20 mouse cellular contexts compared by ENCODE assay signal in genomic region chr2:128796463-128796862, GRCm38 (mm10). TPM values are rescaled to one million over a fixed set of nuclear protein-coding genes. Genes with fewer than 3 reads are reported as not detected.
DNase-seq lines count a peak whose midpoint lies in the region; ATAC-seq and TF ChIP-seq lines count a peak whose summit lies in the region.
"Had no signal": no experiment of that assay in that cellular context is flagged by ENCODE, and none has a peak within 500 bp of the region (broad histone marks: within the 10 kb centered on the region; RNA-seq: fewer than 3 reads in every experiment).

No protein-coding gene starts in this region.

- no peak overlapping the region for H3K27ac ChIP-seq in hindbrain, embryonic 12.5 days
- no peak overlapping the region for H3K27ac ChIP-seq in kidney, adult 2 months (ENCODE audit: insufficient read depth, low read depth, low read length)
- H3K27ac ChIP-seq: hindbrain, embryonic 13.5 days; limb, embryonic 15.5 days; midbrain, embryonic 10.5 days had no signal

- H3K4me1 ChIP-seq in hindbrain, embryonic 12.5 days, result no peaks in the 10 kb centered on the region
- no peaks in the 10 kb centered on the region for H3K4me1 ChIP-seq in kidney, adult 2 months (ENCODE audit: control insufficient read depth, insufficient read depth, low read length)
- H3K4me1 ChIP-seq: hindbrain, embryonic 13.5 days; limb, embryonic 15.5 days; midbrain, embryonic 10.5 days had no signal

- DNase-seq in gastrocnemius, adult 18-20 months (ENCODE audit: low spot score), result peak; percentile 6
- no peak for DNase-seq in gastrocnemius, postnatal 10 days
- peak; percentile 72 for DNase-seq in layer of hippocampus, adult 9-11 months
- no peak for DNase-seq in layer of hippocampus, postnatal 36 days
- DNase-seq in brain, adult 2 months (ENCODE audit: low read depth, low spot score), result peak; percentile 48
- no peak for DNase-seq in kidney, adult 2 months
- DNase-seq: adrenal gland, postnatal 14 days; cerebellum, adult 2 months; cerebellum, postnatal 36 days; kidney, postnatal 4 days; lung, postnatal 14 days; thymus, postnatal 4 days had no signal

- no peak for TF ChIP-seq POLR2A in kidney, adult 2 months (IDR thresholded peaks at IDR 0.05; ENCODE audit: low read depth, low read length)

- 74% methylated on average over 6 of the region's 6 CpGs for WGBS in hindbrain, embryonic 12.5 days
- 61% methylated on average over 6 of the region's 6 CpGs for WGBS in kidney, adult 2 months

- no peak overlapping the region for H3K9ac ChIP-seq in hindbrain, embryonic 12.5 days
- H3K9ac ChIP-seq: hindbrain, embryonic 13.5 days; limb, embryonic 15.5 days had no signal

- H3K36me3 ChIP-seq in hindbrain, embryonic 12.5 days, result 0 out of 2 replicates have a peak, but pooled peaks cover 2% of the 10 kb centered on the region
- H3K36me3 ChIP-seq in kidney, adult 2 months (ENCODE audit: control insufficient read depth, insufficient read depth, low read length), result peaks cover 4% of the 10 kb centered on the region
- H3K36me3 ChIP-seq: G1E; hindbrain, embryonic 13.5 days had no signal

- no peak overlapping the region for H3K4me3 ChIP-seq in hindbrain, embryonic 12.5 days
- no peak overlapping the region for H3K4me3 ChIP-seq in kidney, adult 2 months (ENCODE audit: insufficient read depth, low read depth, low read length)
- H3K4me3 ChIP-seq: erythroblast, embryonic 14.5 days; hindbrain, embryonic 13.5 days; limb, embryonic 15.5 days; midbrain, embryonic 10.5 days had no signal

- TF ChIP-seq CTCF in kidney, adult 2 months (conservative IDR thresholded peaks at IDR 0.05; ENCODE audit: insufficient read depth, insufficient read length, low read depth, low read length), result no peak

- H3K27me3 ChIP-seq in hindbrain, embryonic 12.5 days, result no peaks in the 10 kb centered on the region
- H3K27me3 ChIP-seq in kidney, adult 2 months (replicated peaks; ENCODE audit: control insufficient read depth, insufficient read depth, low read length), result no peaks in the 10 kb centered on the region
- H3K27me3 ChIP-seq: hindbrain, embryonic 13.5 days; limb, embryonic 15.5 days had no signal

- H3K4me2 ChIP-seq in hindbrain, embryonic 12.5 days (replicated peaks), result no peak overlapping the region
- H3K4me2 ChIP-seq: hindbrain, embryonic 13.5 days; limb, embryonic 15.5 days had no signal

- no peaks in the 10 kb centered on the region for H3K9me3 ChIP-seq in hindbrain, embryonic 12.5 days (replicated peaks)
- H3K9me3 ChIP-seq: G1E; hindbrain, embryonic 13.5 days; limb, embryonic 15.5 days; midbrain, embryonic 10.5 days had no signal

- ATAC-seq in megakaryocyte progenitor cell, adult 5-6 weeks (replicated peaks; ENCODE audit: poor library complexity), result peak; percentile 69
- no peak for ATAC-seq in hindbrain, embryonic 12.5 days (ENCODE audit: low FRiP score)
- ATAC-seq: forebrain, embryonic 14.5 days had no signal

RNA-seq across cellular contexts. Expression of gene Tmem87b, which starts 21.5 kb away (rescaled TPM):
- 10 to 100 TPM; 13.3 to 14.9 TPM for total RNA-seq in gastrocnemius, adult 18-20 months (2021)
- total RNA-seq in gastrocnemius, postnatal 10 days (2021), result 10 to 100 TPM; 16.2 to 19.3 TPM
- 10 to 100 TPM; 34.7 to 36.1 TPM for total RNA-seq in layer of hippocampus, postnatal 36 days (2021)
- total RNA-seq in megakaryocyte progenitor cell, adult 5-6 weeks (2015), result 10.1 and 10.4 TPM in 2 replicates
- 19.4 and 24.2 TPM in 2 replicates for total RNA-seq in megakaryocyte progenitor cell, adult 5-6 weeks (2017)
- 35.2 and 39.5 TPM in 2 replicates for polyA plus RNA-seq in hindbrain, embryonic 12.5 days (2016; fragmentation: Nextera tagmentation; extraction: Ambion mirVana)
- polyA plus RNA-seq in kidney, adult 2 months (2012; rRNA removed), result 13.8 and 14.1 TPM in 2 replicates

Comparison
In these comparisons a context has a peak if more than half of its experiments do, and no peak if none do; other contexts are left out.
1. DNase-seq: peak in gastrocnemius, adult 18-20 months (single experiment), layer of hippocampus, adult 9-11 months (single experiment) and brain, adult 2 months (single experiment); none in gastrocnemius, postnatal 10 days (single experiment), layer of hippocampus, postnatal 36 days (0 of 2) and kidney, adult 2 months (single experiment).